Mouse (Mus musculus) adrenal gland, adult 2 months (tissue): ENCODE data around the gene Ndc1. TPM values are rescaled to one million over a fixed set of nuclear protein-coding genes. Genes with fewer than 3 reads are reported as not detected.

ENCODE experiments used
- DNase-seq: peaks from one replicate; pipeline ENCODE4 v3.0.0; 2021
- microRNA-seq, 2 experiments: library from miRNA; unstranded; fragments of <30 nt; microRNA quantifications; one replicate each; pipeline ENCODE4 v1.2.0; 2021
- polyA plus RNA-seq: library from polyadenylated mRNA; depleted of rRNA; stranded (reverse); fragments of >200 nt; gene quantifications from 2 replicates; pipeline ENCODE4 v1.2.3, GENCODE M21; 2012; rRNA removed
- total RNA-seq, 2 experiments: library from RNA; stranded (reverse); gene quantifications; 2 replicates each; pipeline ENCODE4 v1.2.3; 2021

The Ndc1 gene
- total and polyA plus RNA-seq, 3 experiments = 10.7 to 15.9 (median 11.3) TPM

DNA sequence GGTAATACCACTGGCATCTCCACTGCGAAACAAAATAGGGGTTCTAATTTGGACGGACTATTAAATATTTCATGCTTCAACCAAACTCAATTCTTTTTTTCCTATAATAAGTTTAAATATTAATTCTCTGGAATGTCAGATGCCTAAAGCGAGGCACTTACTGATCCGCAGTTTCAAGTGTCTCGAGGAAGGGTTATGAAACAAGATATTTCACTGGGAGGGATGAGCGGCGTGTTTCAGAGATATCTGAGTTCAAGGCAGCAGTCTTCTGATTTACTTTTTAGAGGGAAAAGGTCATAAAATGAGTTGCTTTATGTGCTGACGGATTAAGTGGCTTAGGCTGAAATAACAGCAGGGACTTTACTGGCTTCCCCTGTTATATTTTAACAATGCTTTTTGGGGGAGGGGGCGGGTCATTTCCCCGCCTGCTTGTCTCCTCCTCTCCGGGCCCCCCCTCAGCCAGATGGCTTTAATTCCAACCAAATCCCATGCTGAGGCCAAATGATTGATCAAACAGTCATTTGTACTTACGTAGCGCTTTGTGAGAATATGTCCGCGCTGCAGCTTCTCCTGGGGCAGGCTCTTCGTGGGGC lies 75.4 kb downstream of the Ndc1 start:
- DNase-seq = no peak

DNA sequence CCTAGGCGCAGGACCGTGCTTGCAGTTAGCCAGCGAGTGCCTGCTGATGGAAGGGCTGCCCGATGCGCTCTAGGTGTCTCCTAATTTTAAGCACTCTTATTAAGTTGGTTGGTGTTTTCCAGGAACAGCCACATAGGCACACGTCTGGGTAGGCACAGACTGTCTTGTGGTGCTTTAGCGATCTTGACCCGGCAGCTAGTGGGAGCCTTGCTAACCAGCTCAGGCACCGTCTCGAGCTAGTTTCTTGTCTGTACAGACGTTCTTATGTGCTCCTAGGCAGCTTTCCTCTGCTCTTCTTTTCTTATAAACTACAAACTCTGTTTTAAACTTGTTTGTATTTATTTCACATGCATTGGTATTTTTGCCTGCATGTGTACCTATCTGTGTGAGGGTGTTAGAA lies 76.0 kb downstream of the Ndc1 start:
- no peak for DNase-seq

DNA sequence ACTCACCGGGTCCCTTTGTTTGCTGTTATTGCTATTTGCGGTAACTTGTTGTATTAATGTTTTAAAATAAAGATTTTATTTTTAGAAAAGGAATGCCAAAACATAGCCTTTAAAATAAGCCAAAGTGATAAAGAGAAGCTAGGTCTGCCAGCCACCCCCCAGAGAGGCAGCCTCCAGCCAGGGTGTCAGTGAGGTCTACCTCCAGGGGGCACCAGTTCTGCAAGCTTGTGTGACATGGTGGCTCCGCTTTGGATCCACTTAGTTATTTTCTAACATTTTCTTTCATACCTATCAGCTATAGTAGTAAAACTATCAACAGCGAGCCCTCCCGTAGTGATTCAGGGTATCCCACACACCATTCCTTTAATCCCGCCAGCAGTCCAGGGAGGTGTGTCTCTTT lies 80.9 kb downstream of the Ndc1 start:
- DNase-seq = no peak

DNA sequence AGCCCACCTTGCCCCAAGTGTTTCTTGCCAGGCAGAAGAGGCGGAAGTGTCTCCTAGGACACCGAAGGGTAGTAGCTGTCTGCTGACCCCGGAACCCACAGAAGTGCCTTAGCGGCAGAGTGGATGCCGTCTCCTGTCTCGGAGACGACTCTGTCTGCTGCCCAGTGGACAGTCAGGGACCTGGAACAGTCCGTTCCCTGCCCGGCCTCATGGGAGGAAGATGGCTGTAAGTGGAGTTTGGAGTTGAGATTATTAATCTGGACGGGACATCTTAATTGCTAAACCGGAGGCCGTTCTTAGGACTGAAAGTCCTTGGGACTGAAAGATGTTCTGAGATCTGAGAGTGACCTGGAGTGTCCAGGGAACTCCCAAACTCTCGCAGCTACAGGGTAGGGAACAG lies 81.9 kb downstream of the Ndc1 start:
- DNase-seq = no peak

DNA sequence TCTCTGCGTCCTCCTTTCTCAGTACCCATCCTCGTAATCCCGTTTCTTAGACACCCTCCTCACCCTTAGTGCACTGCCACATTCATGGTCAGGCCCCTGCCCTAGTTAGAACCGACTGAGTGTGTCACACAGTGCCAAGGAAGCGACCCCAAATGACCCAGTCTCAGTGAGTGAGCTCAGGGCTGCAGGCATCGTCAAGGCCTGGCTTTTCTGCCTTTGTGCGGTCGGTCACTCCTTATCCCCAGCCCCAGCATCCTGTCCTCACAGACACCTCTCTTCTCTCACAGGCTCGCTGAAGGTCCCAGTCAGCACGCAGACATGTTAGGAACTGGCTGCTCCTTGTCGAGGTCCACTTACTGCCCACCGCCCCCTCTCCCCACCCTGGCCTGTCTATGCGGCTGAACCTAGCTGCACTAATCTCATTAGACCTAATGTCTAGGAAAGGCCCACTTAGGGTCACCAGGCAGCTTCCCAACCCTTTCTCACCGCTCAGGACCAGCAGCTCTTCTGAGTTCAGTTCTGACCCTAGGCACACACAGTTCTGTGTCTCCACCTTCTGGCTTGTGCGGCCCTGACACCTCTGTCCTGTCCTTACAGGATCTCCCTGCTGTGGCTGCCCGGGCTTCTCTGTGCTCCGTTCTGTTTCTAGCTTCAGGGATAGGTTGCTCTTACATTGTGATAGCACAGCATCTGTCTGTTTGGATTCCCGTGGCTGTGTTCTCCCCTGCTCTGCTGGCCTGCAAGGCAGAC lies 84.9 kb downstream of the Ndc1 start:
- DNase-seq = no peak

DNA sequence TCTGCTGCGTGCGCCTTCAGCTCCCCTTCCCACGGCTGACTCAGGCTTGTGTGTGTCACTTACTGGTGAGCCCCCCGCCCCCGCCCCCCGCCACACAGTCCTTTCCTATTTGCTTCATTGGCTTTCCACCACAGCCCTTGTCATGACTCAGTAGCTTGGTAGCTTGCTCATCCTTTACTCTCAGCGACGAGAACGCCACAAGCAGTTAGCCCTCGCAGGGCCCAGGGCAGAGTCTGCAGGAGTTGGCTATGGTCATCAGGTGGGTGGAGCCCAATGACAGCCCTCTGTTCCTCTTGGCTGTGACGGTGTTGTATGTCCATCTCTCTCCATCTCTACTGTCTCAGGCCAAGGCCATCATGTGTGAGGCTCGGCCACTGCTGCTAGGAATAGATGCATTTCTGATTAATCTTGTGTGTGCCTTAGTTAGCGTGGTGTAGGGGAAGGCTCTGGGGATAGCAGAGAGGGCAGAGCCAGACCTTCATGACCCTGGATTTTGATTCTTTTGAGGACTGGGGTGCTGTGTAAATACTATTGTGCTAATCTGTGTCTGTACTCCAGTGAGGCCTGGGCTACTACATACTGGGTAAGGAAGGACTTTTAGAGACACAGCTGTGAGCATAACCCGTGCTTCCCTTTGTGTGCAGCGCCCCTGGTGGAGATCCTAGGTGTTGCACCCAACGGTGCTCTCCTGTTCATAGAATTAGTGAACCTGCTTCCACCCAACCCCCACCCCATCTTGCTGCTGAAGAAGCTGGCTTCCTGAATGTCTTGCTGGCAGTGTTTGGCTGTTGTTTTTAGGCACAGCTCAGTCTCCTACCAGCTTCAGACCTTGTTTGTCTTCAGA lies 85.8 kb downstream of the Ndc1 start:
- peak; percentile 82 for DNase-seq

DNA sequence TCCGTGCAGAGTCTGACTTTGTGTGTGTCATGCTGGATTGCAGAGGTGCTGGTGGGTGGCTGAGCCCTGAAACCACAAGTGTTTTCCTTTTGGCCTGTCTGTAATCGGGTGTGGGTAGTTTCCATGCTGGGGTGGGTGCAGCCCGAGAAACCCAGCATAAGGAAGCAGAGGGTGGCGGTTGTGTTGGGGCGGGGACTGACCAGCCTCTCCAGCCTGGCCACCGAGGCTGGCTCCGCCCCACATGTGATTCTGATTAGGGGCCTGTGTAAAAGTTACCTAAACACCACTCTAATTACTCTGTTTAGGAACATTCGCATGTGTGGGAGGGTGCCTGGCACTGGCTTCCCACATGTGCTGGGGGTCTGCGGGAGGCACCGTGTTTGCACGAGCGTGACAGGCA lies 90.0 kb downstream of the Ndc1 start:
- no peak for DNase-seq

DNA sequence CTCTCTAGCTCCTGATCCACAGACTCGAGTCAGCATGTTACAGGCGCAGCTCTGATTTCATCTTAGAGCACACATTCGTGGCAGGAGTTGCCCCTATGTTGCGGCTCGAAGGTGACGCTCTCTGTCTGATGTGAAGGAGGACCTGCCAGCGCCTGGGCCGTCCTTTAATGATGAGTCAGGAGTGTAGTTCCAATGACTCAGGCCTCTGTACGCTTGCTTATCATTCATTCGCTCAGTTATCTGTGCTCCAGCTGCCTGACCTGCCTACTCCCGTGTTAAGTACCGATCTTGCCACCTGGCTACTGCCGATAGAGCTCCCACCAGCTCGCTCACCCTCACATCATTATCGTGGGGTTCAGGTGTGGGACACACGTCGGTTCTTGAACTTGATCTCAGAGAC lies 91.3 kb downstream of the Ndc1 start:
- peak; percentile 53 for DNase-seq

DNA sequence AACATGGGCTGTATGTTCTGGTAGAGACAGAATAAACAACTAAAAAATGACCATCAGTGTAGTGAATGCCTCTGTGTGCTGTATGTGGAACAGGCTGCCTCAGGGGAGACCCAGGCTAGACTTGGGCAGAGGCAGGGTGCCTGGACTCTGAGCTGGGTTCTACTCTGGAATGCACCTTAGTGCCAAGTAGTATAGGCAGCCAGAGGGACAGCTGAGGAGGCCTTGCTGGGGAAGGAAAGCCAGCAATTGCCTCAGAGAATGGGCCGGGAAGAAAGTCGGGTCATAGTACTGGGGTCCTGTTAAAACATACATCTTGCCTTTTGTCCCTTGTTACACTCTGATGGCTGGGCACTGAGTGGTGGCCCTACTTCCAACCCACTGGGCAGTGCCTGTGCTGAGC lies 91.9 kb downstream of the Ndc1 start:
- no peak for DNase-seq

DNA sequence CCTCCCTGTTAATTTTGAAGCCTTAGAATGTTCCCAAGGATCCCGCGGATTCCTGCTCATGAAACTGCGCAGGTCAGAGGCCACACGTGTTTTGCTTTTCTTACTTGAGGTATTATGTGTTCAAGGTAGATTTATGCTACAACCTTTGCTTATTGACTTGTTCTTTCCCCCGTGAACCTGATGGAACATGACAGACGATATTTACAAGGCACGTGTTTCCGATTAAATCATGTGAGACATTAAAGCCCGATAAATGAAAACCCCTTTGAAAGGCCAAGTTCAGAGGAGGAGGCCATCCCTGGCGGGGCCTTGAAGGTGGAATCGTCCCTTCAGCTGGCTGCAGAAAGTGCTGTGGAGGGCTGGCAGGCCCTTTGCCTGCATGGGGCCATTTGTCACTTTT lies 92.9 kb downstream of the Ndc1 start:
- DNase-seq = no peak

Small RNA genes lying within 50 kb of the gene (microRNA-seq; reads per million reads assigned to microRNA genes)
- 0 reads per million in 2 experiments for gene Gm24804

Other genes with a start within 250 kb of the Ndc1 start
- 100 to 1,000 TPM; 274 to 379 TPM for gene Tmem59, start 189.4 kb upstream of the Ndc1 start, total RNA-seq
- 746 and 999 TPM in 2 replicates for gene Tmem59, start 189.4 kb upstream of the Ndc1 start, polyA plus RNA-seq
- 10 to 100 TPM; 22.7 to 26.7 TPM for gene Tceanc2, start 188.7 kb upstream of the Ndc1 start, total RNA-seq
- 5.3 and 5.4 TPM in 2 replicates for gene Tceanc2, start 188.7 kb upstream of the Ndc1 start, polyA plus RNA-seq
- not detected for gene Ldlrad1, start 158.6 kb upstream of the Ndc1 start, total RNA-seq
- 0.15 and 0.45 TPM in 2 replicates for gene Ldlrad1, start 158.6 kb upstream of the Ndc1 start, polyA plus RNA-seq
- gene Lrrc42, start 114.3 kb upstream of the Ndc1 start, total RNA-seq = 10 to 100 TPM; 28.0 to 31.7 TPM
- gene Lrrc42, start 114.3 kb upstream of the Ndc1 start, polyA plus RNA-seq = 7.7 and 9.0 TPM in 2 replicates
- gene Hspb11, start 114.2 kb upstream of the Ndc1 start, total RNA-seq = 10 to 100 TPM; 16.7 to 19.1 TPM
- gene Hspb11, start 114.2 kb upstream of the Ndc1 start, polyA plus RNA-seq = 0.30 and 0.83 TPM in 2 replicates
- under 1 TPM in 1 of 2 experiments, not detected in 1; 0.61 TPM for gene Dio1, start 60.6 kb upstream of the Ndc1 start, total RNA-seq
- gene Dio1, start 60.6 kb upstream of the Ndc1 start, polyA plus RNA-seq = 0.45 TPM in 1 of 2 replicates, not detected in the other
- gene Yipf1, start 53.4 kb upstream of the Ndc1 start, total RNA-seq = 10 to 100 TPM; 48.3 to 64.3 TPM
- 19.7 and 30.3 TPM in 2 replicates for gene Yipf1, start 53.4 kb upstream of the Ndc1 start, polyA plus RNA-seq
- 1 to 10 TPM in 1 of 2 experiments, under 1 TPM in 1; 0.26 to 1.5 TPM for gene Glis1, start 66.8 kb downstream of the Ndc1 start, total RNA-seq
- 0.76 and 1.1 TPM in 2 replicates for gene Glis1, start 66.8 kb downstream of the Ndc1 start, polyA plus RNA-seq